Mouse (Mus musculus) megakaryocyte, embryonic 14.5 days (primary cell): ENCODE results near the gene Ppp2r1b.

Experiments used
- FLI1 ChIP-seq: IDR thresholded peaks from 2 replicates; pipeline ENCODE4 v1.6.1; 2012; ENCODE audit warnings: low read length, inconsistent platforms, mixed read lengths
- GATA1 ChIP-seq: IDR thresholded peaks from 3 replicates; pipeline ENCODE4 v1.6.1; 2012; ENCODE audit warnings: mixed read lengths, low read length, inconsistent platforms, borderline replicate concordance

DNA sequence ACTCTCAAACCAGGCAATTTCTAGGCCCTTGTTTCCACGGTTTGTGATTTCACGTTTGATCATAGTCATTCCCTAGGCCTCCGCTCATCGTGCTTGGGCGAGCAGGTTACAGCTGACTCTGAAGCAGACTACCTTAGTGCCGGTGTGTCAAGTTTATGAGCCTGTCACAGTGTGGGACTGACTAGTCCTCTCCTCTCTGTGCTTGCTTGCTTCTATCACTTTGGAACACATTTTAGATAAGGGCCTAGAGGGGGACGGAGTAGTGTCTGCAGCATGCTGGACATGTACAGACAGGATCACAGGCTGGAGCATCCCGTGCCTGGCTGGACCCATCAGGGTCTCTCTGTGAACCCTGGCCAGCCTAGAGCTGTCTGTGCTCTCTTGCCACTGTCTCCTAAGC, 9.3 kb downstream of the Ppp2r1b start:
- TF ChIP-seq GATA1 = no peak
- no peak for TF ChIP-seq FLI1
